Mouse (Mus musculus) embryonic facial prominence, embryonic 11.5 days (tissue): ENCODE data around the gene Noxo1. TPM values are rescaled to one million over a fixed set of nuclear protein-coding genes. Genes with fewer than 3 reads are reported as not detected.

Source experiments
- ATAC-seq: fragments of 200-750 bp; cut with Nextera tagmentation; replicated peaks from 2 replicates; pipeline ENCODE4 v1.8.0; 2017; ENCODE audit warnings: low read depth; ENCODE audit not compliant: insufficient number of reproducible peaks, low FRiP score, low TSS enrichment
- DNase-seq: peaks from one replicate; pipeline ENCODE4 v3.0.0-alpha.2; 2015; ENCODE audit warnings: low spot score
- H3K27ac ChIP-seq: fragments of 300-500 bp; sonication (generic); replicated peaks from 2 replicates; pipeline ENCODE4 v1.5.1; 2014; ENCODE audit warnings: mild to moderate bottlenecking, low read depth, low read length, control low read depth
- H3K27me3 ChIP-seq: fragments of 300-500 bp; sonication (generic); 2 replicates; pipeline ENCODE4 v1.6.1; 2014; ENCODE audit warnings: mild to moderate bottlenecking, low read length, moderate library complexity, mixed read lengths; ENCODE audit not compliant: control insufficient read depth, insufficient read depth
- H3K36me3 ChIP-seq: fragments of 300-500 bp; sonication (generic); replicated peaks from 2 replicates; pipeline ENCODE4 v1.6.1; 2014; ENCODE audit warnings: low read depth, mild to moderate bottlenecking, low read length, moderate library complexity, mixed read lengths; ENCODE audit not compliant: control insufficient read depth, insufficient read depth
- H3K4me1 ChIP-seq: fragments of 300-500 bp; sonication (generic); 2 replicates; pipeline ENCODE4 v1.6.1; 2014; ENCODE audit warnings: low read length, mixed read lengths; ENCODE audit not compliant: control insufficient read depth, insufficient read depth
- H3K4me2 ChIP-seq: fragments of 300-500 bp; sonication (generic); 2 replicates; pipeline ENCODE4 v1.6.1; 2014; ENCODE audit warnings: low read depth, mild to moderate bottlenecking, control low read depth, low read length, moderate library complexity
- H3K4me3 ChIP-seq: fragments of 300-500 bp; sonication (generic); 2 replicates; pipeline ENCODE4 v1.5.1; 2014; ENCODE audit warnings: low read depth, low read length, control low read depth
- H3K9ac ChIP-seq: fragments of 300-500 bp; sonication (generic); replicated peaks from 2 replicates; pipeline ENCODE4 v1.6.1; 2014; ENCODE audit warnings: mild to moderate bottlenecking, control low read depth, low read length
- H3K9me3 ChIP-seq: fragments of 300-500 bp; sonication (generic); replicated peaks from 2 replicates; pipeline ENCODE4 v1.6.1; 2016; ENCODE audit warnings: mild to moderate bottlenecking, low read length, inconsistent platforms, mixed read lengths; ENCODE audit not compliant: control insufficient read depth
- WGBS: fragments of 180-500 bp; shearing (Covaris S2); extraction: QIAGEN DNeasy Blood & Tissue Kit; methylation state at CpG from one replicate; pipeline ENCODE4 v1.1.7; 2014; 5-methylcytosine and 5-hydroxymethylcytosine counted together
- polyA plus RNA-seq: library from polyadenylated mRNA; unstranded; fragments of >200 nt; fragmentation: Nextera tagmentation; extraction: Ambion mirVana; gene quantifications from 2 replicates; pipeline ENCODE4 v1.2.1, GENCODE M21; 2014

Gene Noxo1
- polyA plus RNA-seq, 1 experiment from 2014 or later = 1.1 TPM

- Histone ChIP-seq H3K4me3 (no peak overlapping the region), H3K4me2 (no peak overlapping the region), H3K27ac (no peak overlapping the region), H3K4me1 (no peaks in the 10 kb centered on the region), H3K9ac (no peak overlapping the region), H3K36me3 (peaks cover 22% of the 10 kb centered on the region), H3K27me3 (no peaks in the 10 kb centered on the region), H3K9me3 (no peaks in the 10 kb centered on the region)
- ATAC-seq (0 out of 2 replicates have a peak, but pooled peaks have one; percentile 30), DNase-seq (no peak)
- WGBS = 92% methylated on average over 24 of the region's 24 CpGs
Observed at GRCm38 (mm10) chr17:24677500-24678080, 18.4 kb upstream of the Noxo1 start.

GRCm38 (mm10) chr17:24686514-24686913 is 9.5 kb upstream of the Noxo1 start:
- DNase-seq (peak; percentile 62), ATAC-seq (peak; percentile 14; the same call in 1 of the 2 replicates)
- no peak overlapping the region for H3K27ac ChIP-seq
- peaks cover 4% of the 10 kb centered on the region for H3K4me1 ChIP-seq
- peaks cover 36% of the 10 kb centered on the region for H3K27me3 ChIP-seq
- H3K36me3 ChIP-seq = no peaks in the 10 kb centered on the region; the same call in 1 of the 2 replicates
- H3K4me3 ChIP-seq = no peak overlapping the region
- no peak overlapping the region for H3K9ac ChIP-seq
- no peak overlapping the region for H3K4me2 ChIP-seq
- 28% methylated on average over 16 of the region's 16 CpGs for WGBS
- no peaks in the 10 kb centered on the region for H3K9me3 ChIP-seq

- Histone ChIP-seq H3K36me3 (peaks cover under 1% of the 10 kb centered on the region), H3K27ac (no peak overlapping the region), H3K27me3 (peaks cover 36% of the 10 kb centered on the region), H3K4me3 (peak overlapping the region; percentile 25), H3K9me3 (no peaks in the 10 kb centered on the region), H3K9ac (peak overlapping the region; percentile 32; the same call in 1 of the 2 replicates), H3K4me2 (peak overlapping the region; percentile 48), H3K4me1 (peaks cover 4% of the 10 kb centered on the region)
- ATAC-seq = no peak
- peak; percentile 33 for DNase-seq
- WGBS = 2% methylated on average over 24 of the region's 25 CpGs
Observed at GRCm38 (mm10) chr17:24687146-24687595, 8.9 kb upstream of the Noxo1 start.

- peaks cover 36% of the 10 kb centered on the region for H3K27me3 ChIP-seq
- H3K27ac ChIP-seq = no peak overlapping the region
- WGBS = 15% methylated on average over 23 of the region's 23 CpGs
- no peaks in the 10 kb centered on the region for H3K9me3 ChIP-seq
- H3K4me1 ChIP-seq = peaks cover 4% of the 10 kb centered on the region
- DNase-seq (no peak), ATAC-seq (no peak)
- H3K4me3 ChIP-seq = peak overlapping the region; percentile 25
- peak overlapping the region; percentile 32; the same call in 1 of the 2 replicates for H3K9ac ChIP-seq
- peaks cover 4% of the 10 kb centered on the region; the same call in 1 of the 2 replicates for H3K36me3 ChIP-seq
- H3K4me2 ChIP-seq = peak overlapping the region; percentile 48
Observed at GRCm38 (mm10) chr17:24687599-24687998, 8.4 kb upstream of the Noxo1 start.

- WGBS = under 1% methylated on average over 51 of the region's 55 CpGs
- no peak within 1 kb of the TSS for H3K27ac ChIP-seq
- peaks cover 36% of the 10 kb centered on the region for H3K27me3 ChIP-seq
- ATAC-seq (no peak), DNase-seq (peak; percentile 54)
- peak within 1 kb of the TSS; percentile 93 for H3K4me2 ChIP-seq
- H3K9me3 ChIP-seq = no peaks in the 10 kb centered on the region
- peaks cover 8% of the 10 kb centered on the region for H3K36me3 ChIP-seq
- peak within 1 kb of the TSS; percentile 65 for H3K4me3 ChIP-seq
- H3K9ac ChIP-seq = peak within 1 kb of the TSS; percentile 63
- peaks cover 4% of the 10 kb centered on the region for H3K4me1 ChIP-seq
Observed at GRCm38 (mm10) chr17:24689251-24690081, 6.6 kb upstream of the Noxo1 start, which contains the start of gene Syngr3. Gene Syngr3 (minus strand): TSS chr17:24689955.

GRCm38 (mm10) chr17:24692385-24692784 is 3.6 kb upstream of the Noxo1 start:
- no peak overlapping the region for H3K9ac ChIP-seq
- peaks cover 8% of the 10 kb centered on the region for H3K36me3 ChIP-seq
- H3K4me2 ChIP-seq = no peak overlapping the region
- no peak overlapping the region for H3K27ac ChIP-seq
- ATAC-seq (no peak), DNase-seq (no peak)
- peaks cover under 1% of the 10 kb centered on the region for H3K4me1 ChIP-seq
- peaks cover 33% of the 10 kb centered on the region for H3K27me3 ChIP-seq
- H3K4me3 ChIP-seq = no peak overlapping the region
- H3K9me3 ChIP-seq = no peaks in the 10 kb centered on the region
- WGBS = 82% methylated on average over 5 of the region's 5 CpGs

- Histone ChIP-seq H3K4me2 (peak overlapping the region; percentile 76), H3K27ac (peak overlapping the region; percentile 78), H3K36me3 (peaks cover 8% of the 10 kb centered on the region), H3K9ac (peak overlapping the region; percentile 92), H3K4me1 (no peaks in the 10 kb centered on the region; the same call in 1 of the 2 replicates), H3K4me3 (peak overlapping the region; percentile 81), H3K27me3 (peaks cover 2% of the 10 kb centered on the region), H3K9me3 (no peaks in the 10 kb centered on the region)
- peak; percentile 31 for ATAC-seq
- DNase-seq = no peak
- 8% methylated on average over 46 of the region's 51 CpGs for WGBS
Observed at GRCm38 (mm10) chr17:24695326-24696010, 566 bp upstream of the Noxo1 start.
